8 mouse cellular contexts compared by ENCODE assay signal in genomic region chr19:41737657-41738428, GRCm38 (mm10). TPM values are rescaled to one million over a fixed set of nuclear protein-coding genes. Genes with fewer than 3 reads are reported as not detected.
DNase-seq lines count a peak whose midpoint lies in the region; ATAC-seq lines count a peak whose summit lies in the region.

No protein-coding gene starts in this region.

- no peaks in the 10 kb centered on the region for H3K36me3 ChIP-seq in forebrain, embryonic 14.5 days (ENCODE audit: control insufficient read depth, insufficient read depth, low read length)
- no peaks in the 10 kb centered on the region for H3K36me3 ChIP-seq in midbrain, embryonic 13.5 days

- peaks cover 69% of the 10 kb centered on the region for H3K4me1 ChIP-seq in forebrain, embryonic 14.5 days (ENCODE audit: control insufficient read depth, insufficient read depth, low read length)
- H3K4me1 ChIP-seq in midbrain, embryonic 13.5 days (replicated peaks) = peaks cover 76% of the 10 kb centered on the region

- H3K27ac ChIP-seq in forebrain, embryonic 14.5 days (ENCODE audit: low read depth, low read length) = peak overlapping the region; percentile 45
- H3K27ac ChIP-seq in midbrain, embryonic 13.5 days = peak overlapping the region; percentile 80

- H3K4me2 ChIP-seq in forebrain, embryonic 14.5 days (ENCODE audit: low read length) = peak overlapping the region; percentile 79
- H3K4me2 ChIP-seq in midbrain, embryonic 13.5 days (replicated peaks) = peak overlapping the region; percentile 92

- peak overlapping the region; percentile 16 for H3K4me3 ChIP-seq in forebrain, embryonic 14.5 days (ENCODE audit: low read depth, low read length)
- H3K4me3 ChIP-seq in midbrain, embryonic 13.5 days (replicated peaks) = peak overlapping the region; percentile 25

- peaks cover 12% of the 10 kb centered on the region for H3K27me3 ChIP-seq in forebrain, embryonic 14.5 days (replicated peaks; ENCODE audit: control insufficient read depth, insufficient read depth, low read length)
- H3K27me3 ChIP-seq in midbrain, embryonic 13.5 days = peaks cover 41% of the 10 kb centered on the region

- ATAC-seq in forebrain, embryonic 14.5 days = peak; percentile 87
- peak; percentile 78 for ATAC-seq in midbrain, embryonic 13.5 days
- no peak for ATAC-seq in activated CD4-positive, CD25-positive, alpha-beta regulatory T cell, adult 4 months
- ATAC-seq in megakaryocyte, adult 5-6 weeks (ENCODE audit: poor library complexity, severe bottlenecking) = no peak

- DNase-seq in kidney, postnatal 4 days = peak; percentile 13 to 24
- DNase-seq in kidney, adult 11 months = no peak
- peak; percentile 96 for DNase-seq in forebrain, embryonic 14.5 days (ENCODE audit: low spot score)
- DNase-seq in layer of hippocampus, postnatal 10 days (ENCODE audit: low spot score in 2 of 2) = peak; percentile 73 to 78
- no peak for DNase-seq in thymus, postnatal 36 days

- H3K9ac ChIP-seq in forebrain, embryonic 14.5 days (ENCODE audit: low read length) = no peak overlapping the region
- peak overlapping the region; percentile 54 for H3K9ac ChIP-seq in midbrain, embryonic 13.5 days (replicated peaks)

- 4% methylated on average over 18 of the region's 18 CpGs for WGBS in forebrain, embryonic 14.5 days
- WGBS in midbrain, embryonic 13.5 days = 4% methylated on average over 15 of the region's 18 CpGs

- no peaks in the 10 kb centered on the region for H3K9me3 ChIP-seq in forebrain, embryonic 14.5 days (replicated peaks; ENCODE audit: control insufficient read depth, low read length)
- H3K9me3 ChIP-seq in midbrain, embryonic 13.5 days = no peaks in the 10 kb centered on the region

RNA-seq across cellular contexts. Expression of gene Slit1, which starts 5.6 kb away (rescaled TPM):
- 13.5 and 22.5 TPM in 2 replicates for polyA plus RNA-seq in forebrain, embryonic 14.5 days (2014; fragmentation: Nextera tagmentation; extraction: Ambion mirVana)
- 10 to 100 TPM; 95.2 to 96.3 TPM for total RNA-seq in layer of hippocampus, postnatal 10 days (2021)
- 13.2 and 23.8 TPM in 2 replicates for polyA plus RNA-seq in midbrain, embryonic 13.5 days (2015; fragmentation: Nextera tagmentation; extraction: Ambion mirVana)
- under 1 TPM in 1 of 2 experiments, not detected in 1; 0.08 TPM for polyA plus RNA-seq in activated CD4-positive, CD25-positive, alpha-beta regulatory T cell, adult 4 months (2017; shearing (Covaris generic))
- 0.05 and 0.29 TPM in 2 replicates for total RNA-seq in megakaryocyte, adult 5-6 weeks (2015)
- not detected in 2 replicates for total RNA-seq in megakaryocyte, adult 5-6 weeks (2017)

Comparison
In these comparisons a context has a peak if more than half of its experiments do, and no peak if none do; other contexts are left out.
1. DNase-seq: peak in kidney, postnatal 4 days (2 of 2), forebrain, embryonic 14.5 days (single experiment) and layer of hippocampus, postnatal 10 days (2 of 2); none in kidney, adult 11 months (single experiment) and thymus, postnatal 36 days (0 of 2).
2. ATAC-seq: peak in forebrain, embryonic 14.5 days (single experiment) and midbrain, embryonic 13.5 days (single experiment); none in activated CD4-positive, CD25-positive, alpha-beta regulatory T cell, adult 4 months (single experiment) and megakaryocyte, adult 5-6 weeks (single experiment).
3. RNA of gene Slit1, which starts 5.6 kb away (polyA plus RNA-seq): 13.2 to 23.8 TPM in midbrain, embryonic 13.5 days and 13.5 to 22.5 TPM in forebrain, embryonic 14.5 days; 0.08 TPM in activated CD4-positive, CD25-positive, alpha-beta regulatory T cell, adult 4 months; every median in the first group is over 10 times any median in the second.